Mouse (Mus musculus) ovary, postnatal 10 days (tissue): Measurements from ENCODE around the gene Tanc1.

Experiments
- DNase-seq: peaks from one replicate; pipeline ENCODE4 v3.0.0; 2022; ENCODE audit warnings: low spot score

The Tanc1 gene

GRCm38 (mm10) chr2:59681181-59681580 lies 69.3 kb downstream of the Tanc1 start:
- DNase-seq = no peak

GRCm38 (mm10) chr2:59684864-59685605 lies 73.2 kb downstream of the Tanc1 start:
- DNase-seq = no peak

- no peak for DNase-seq
These were observed 73.7 kb downstream of the Tanc1 start for GRCm38 (mm10) chr2:59685606-59685950.

GRCm38 (mm10) chr2:59688261-59689104 lies 76.6 kb downstream of the Tanc1 start:
- DNase-seq = no peak

GRCm38 (mm10) chr2:59691112-59691511 lies 79.3 kb downstream of the Tanc1 start:
- no peak for DNase-seq

- DNase-seq = no peak
These were observed 81.6 kb downstream of the Tanc1 start for GRCm38 (mm10) chr2:59693473-59693872.

- no peak for DNase-seq
These were observed 85.3 kb downstream of the Tanc1 start for GRCm38 (mm10) chr2:59697123-59697522.

- no peak for DNase-seq
These were observed 86.1 kb downstream of the Tanc1 start for GRCm38 (mm10) chr2:59697722-59698634.

GRCm38 (mm10) chr2:59698635-59699300 lies 86.9 kb downstream of the Tanc1 start:
- no peak for DNase-seq

GRCm38 (mm10) chr2:59699893-59700292 lies 88.1 kb downstream of the Tanc1 start:
- no peak for DNase-seq

- no peak for DNase-seq
These were observed 93.4 kb downstream of the Tanc1 start for GRCm38 (mm10) chr2:59705221-59705620.

GRCm38 (mm10) chr2:59706806-59707205 lies 95.0 kb downstream of the Tanc1 start:
- DNase-seq = no peak

GRCm38 (mm10) chr2:59707922-59708706 lies 96.3 kb downstream of the Tanc1 start:
- DNase-seq = no peak

GRCm38 (mm10) chr2:59710771-59711170 lies 98.9 kb downstream of the Tanc1 start:
- DNase-seq = no peak

- no peak for DNase-seq
These were observed 100.2 kb downstream of the Tanc1 start for GRCm38 (mm10) chr2:59711992-59712391.

GRCm38 (mm10) chr2:59712484-59712883 lies 100.6 kb downstream of the Tanc1 start:
- DNase-seq = no peak

GRCm38 (mm10) chr2:59713626-59714556 lies 102.0 kb downstream of the Tanc1 start:
- DNase-seq = no peak

- DNase-seq = no peak
These were observed 103.2 kb downstream of the Tanc1 start for GRCm38 (mm10) chr2:59714992-59715391.

- no peak for DNase-seq
These were observed 104.6 kb downstream of the Tanc1 start for GRCm38 (mm10) chr2:59716461-59716860.
